Mouse (Mus musculus) heart, adult 2 months (tissue): Measurements from ENCODE around the gene Cpxm1. TPM values are rescaled to one million over a fixed set of nuclear protein-coding genes. Genes with fewer than 3 reads are reported as not detected.

ENCODE experiments used
- DNase-seq, 2 experiments: peaks; one replicate each; pipeline ENCODE4 v3.0.0; 2021
- H3K27ac ChIP-seq: fragments of 200-600 bp; 2 replicates; pipeline ENCODE4 v1.8.1; 2022
- H3K27me3 ChIP-seq: fragments of 200-500 bp; 2 replicates; pipeline ENCODE4 v1.6.1; 2012; ENCODE audit warnings: mild to moderate bottlenecking, low read length, inconsistent platforms, mixed read lengths; ENCODE audit not compliant: control insufficient read depth, insufficient read depth
- H3K36me3 ChIP-seq: fragments of 200-500 bp; 2 replicates; pipeline ENCODE4 v1.6.1; 2012; ENCODE audit warnings: low read length, inconsistent platforms; ENCODE audit not compliant: control insufficient read depth, insufficient read depth
- H3K4me1 ChIP-seq: fragments of 200-500 bp; 2 replicates; pipeline ENCODE4 v1.6.1; 2011; ENCODE audit warnings: low read length; ENCODE audit not compliant: control insufficient read depth, insufficient read depth
- H3K4me3 ChIP-seq: fragments of 200-600 bp; 2 replicates; pipeline ENCODE4 v1.8.1; 2022
- H3K79me2 ChIP-seq: fragments of 200-500 bp; replicated peaks from 2 replicates; pipeline ENCODE4 v1.6.1; 2012; ENCODE audit warnings: mild to moderate bottlenecking, inconsistent platforms, low read length, moderate library complexity, mixed read lengths; ENCODE audit not compliant: control insufficient read depth, insufficient read depth
- H3K9ac ChIP-seq: fragments of 200-500 bp; 2 replicates; pipeline ENCODE4 v1.6.1; 2012; ENCODE audit warnings: low read depth, mild to moderate bottlenecking, control low read depth, inconsistent platforms, low read length, mixed read lengths
- CTCF ChIP-seq: fragments of 200-600 bp; IDR thresholded peaks from 2 replicates; pipeline ENCODE4 v1.8.1; 2022; ENCODE audit warnings: antibody characterized with exemption, mild to moderate bottlenecking, moderate library complexity
- EP300 ChIP-seq: fragments of 200-500 bp; IDR thresholded peaks from 2 replicates; pipeline ENCODE4 v1.6.1; 2011; ENCODE audit warnings: low read depth, low read length, control low read depth; ENCODE audit not compliant: insufficient read depth
- POLR2A ChIP-seq: fragments of 200-500 bp; IDR thresholded peaks from 2 replicates; pipeline ENCODE4 v1.6.1; 2011; ENCODE audit warnings: mild to moderate bottlenecking, low read depth, low read length, control low read depth; ENCODE audit not compliant: insufficient read depth
- WGBS: fragments of 180-500 bp; shearing (Covaris S2); methylation state at CpG from one replicate; pipeline ENCODE4 v1.1.7; 2018; 5-methylcytosine and 5-hydroxymethylcytosine counted together
- intact Hi-C: fragments of 180-260 bp; cut with DNase I; formaldehyde crosslinking; loops from one replicate; pipeline ENCODE4 v1.15.1; 2025
- long read RNA-seq: library from polyadenylated mRNA; stranded (forward); transcript quantifications from one replicate; pipeline ENCODE4 v2.0.0, GENCODE M21; 2021
- polyA plus RNA-seq: library from polyadenylated mRNA; depleted of rRNA; stranded (reverse); fragments of >200 nt; gene quantifications from 2 replicates; pipeline ENCODE4 v1.2.3, GENCODE M21; 2012; rRNA removed
- total RNA-seq, 2 experiments: library from RNA; stranded (reverse); gene quantifications; 2 replicates each; pipeline ENCODE4 v1.2.3; 2021

Gene Cpxm1
- total RNA-seq (1 to 10 TPM; 1.9 to 3.3 TPM), polyA plus RNA-seq (8.2 and 9.4 TPM in 2 replicates)
- long read RNA-seq, transcript Cpxm1-201 (14 exons, 2,366 nt) = major isoform, 9 of 10 reads
- long read RNA-seq, partial matches to known transcripts = 0 of 10 reads
- long read RNA-seq, other reads (novel, unspliced or antisense) = 1 of 10 reads

DNA sequence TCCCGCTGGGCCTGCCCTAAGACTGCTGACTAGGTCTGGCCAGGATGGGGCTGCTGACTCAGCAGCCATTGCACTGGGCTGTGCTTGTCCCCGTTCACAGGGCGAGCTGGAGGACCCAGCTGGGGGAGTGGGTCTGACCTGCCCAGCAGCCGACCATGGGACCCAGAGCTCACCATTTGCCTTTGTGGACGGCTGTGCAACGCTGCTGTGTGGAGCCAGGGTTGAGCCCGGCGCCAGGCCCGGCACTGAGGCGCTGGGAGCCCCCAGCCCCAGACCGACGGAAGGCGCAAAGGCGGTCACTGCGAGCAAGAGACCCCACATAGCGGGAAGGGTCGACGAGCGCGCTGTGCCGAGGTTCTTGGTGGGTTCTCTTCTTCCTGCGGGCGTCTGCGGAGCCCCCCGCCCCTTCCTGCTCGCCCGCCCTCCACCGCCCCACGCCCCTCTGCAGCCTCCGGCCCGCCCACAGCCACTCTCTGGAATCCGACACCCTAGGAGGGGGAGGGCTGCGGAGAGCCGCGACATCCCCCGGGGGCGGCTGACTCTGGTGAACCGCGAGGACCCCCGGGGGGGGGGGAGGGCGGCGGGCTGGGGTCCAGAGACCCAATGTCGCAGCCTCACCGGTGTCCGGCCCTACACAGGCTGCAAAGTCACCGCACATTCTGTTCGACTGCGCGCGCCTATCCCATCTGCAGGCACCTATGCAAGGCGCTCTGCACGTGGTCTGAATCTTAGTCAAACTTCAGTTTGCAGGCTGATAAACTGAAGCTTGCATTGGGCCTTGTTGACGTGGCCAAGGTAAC lies at the start of gene Cpxm1:
Cpxm1 (minus strand) TSS at position 389 of the 800 bp plus-strand sequence.
- TF ChIP-seq EP300 = no peak
- TF ChIP-seq POLR2A = no peak
- TF ChIP-seq CTCF = no peak
- DNase-seq = peak; percentile 32 to 48
- WGBS = 3% methylated on average over 45 of the region's 53 CpGs
- Histone ChIP-seq H3K9ac (peak within 1 kb of the TSS; percentile 22), H3K27ac (no peak within 1 kb of the TSS; the same call in 1 of the 2 replicates), H3K27me3 (no peaks in the 10 kb centered on the region), H3K79me2 (no peaks in the 10 kb centered on the region), H3K4me1 (no peaks in the 10 kb centered on the region), H3K36me3 (no peaks in the 10 kb centered on the region), H3K4me3 (peak within 1 kb of the TSS; percentile 40)
- intact Hi-C loops = loop anchor here (10.0 kb wide), 1 partner anchor 83 kb away; no protein-coding TSS in a partner anchor

DNA sequence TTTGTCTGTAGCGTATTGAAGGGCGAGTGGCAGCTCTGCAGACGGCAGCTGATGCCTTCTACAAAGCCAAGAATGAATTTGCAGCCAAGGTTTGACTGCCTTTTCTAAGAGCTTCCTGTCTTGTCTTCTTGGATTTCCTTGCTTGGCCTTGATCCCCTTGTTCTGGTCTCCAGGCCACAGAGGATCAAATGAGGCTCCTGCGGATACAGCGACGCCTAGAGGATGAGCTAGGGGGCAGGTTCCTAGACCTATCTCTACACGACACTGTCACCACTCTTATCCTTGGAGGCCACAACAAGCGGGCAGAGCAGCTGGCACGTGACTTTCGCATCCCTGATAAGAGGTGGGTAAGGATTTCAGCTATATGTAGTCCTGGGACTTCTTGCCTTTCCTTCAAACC lies 44.8 kb upstream of the Cpxm1 start:
- no peak for DNase-seq
- Histone ChIP-seq H3K27me3 (no peaks in the 10 kb centered on the region), H3K9ac (no peak overlapping the region), H3K27ac (no peak overlapping the region), H3K4me1 (no peaks in the 10 kb centered on the region), H3K4me3 (no peak overlapping the region), H3K36me3 (no peaks in the 10 kb centered on the region), H3K79me2 (no peaks in the 10 kb centered on the region)
- 78% methylated on average over 10 of the region's 10 CpGs for WGBS
- intact Hi-C loops = no loop called here
- TF ChIP-seq CTCF (no peak), EP300 (no peak), POLR2A (no peak)

DNA sequence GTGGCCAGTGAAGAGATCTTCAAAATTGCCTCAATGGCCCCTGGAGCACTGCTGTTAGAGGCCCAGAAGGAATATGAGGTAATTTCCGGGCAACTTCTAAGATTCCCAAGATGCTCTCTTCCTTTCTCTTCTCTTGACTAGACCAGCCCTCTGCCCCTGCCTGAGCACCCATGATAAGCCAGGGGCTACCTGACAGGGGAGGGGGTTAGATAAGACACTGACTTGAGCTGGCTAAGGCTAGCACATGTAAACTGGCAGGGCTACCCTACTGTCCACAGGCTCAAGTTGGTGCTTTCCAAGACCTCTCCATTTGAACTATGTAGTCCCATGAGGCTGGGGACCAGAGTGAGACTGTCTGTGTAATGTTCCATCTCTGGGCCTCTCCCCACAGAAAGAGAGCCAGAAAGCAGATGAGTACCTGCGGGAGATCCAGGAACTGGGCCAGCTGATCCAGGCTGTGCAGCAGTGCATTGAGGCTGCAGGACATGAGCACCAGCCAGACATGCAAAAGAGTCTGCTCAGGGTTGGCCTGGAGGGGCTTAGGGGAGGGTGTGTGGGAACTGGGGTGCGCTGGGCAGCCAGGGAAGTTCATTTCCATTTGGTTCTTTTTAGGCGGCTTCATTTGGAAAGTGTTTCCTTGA lies 42.6 kb upstream of the Cpxm1 start:
- no peak overlapping the region for H3K27ac ChIP-seq
- no peaks in the 10 kb centered on the region for H3K79me2 ChIP-seq
- H3K36me3 ChIP-seq = no peaks in the 10 kb centered on the region
- H3K4me1 ChIP-seq = no peaks in the 10 kb centered on the region
- H3K27me3 ChIP-seq = no peaks in the 10 kb centered on the region
- 95% methylated on average over 4 of the region's 4 CpGs for WGBS
- TF ChIP-seq CTCF = no peak
- TF ChIP-seq EP300 = no peak
- TF ChIP-seq POLR2A = no peak
- DNase-seq = no peak
- intact Hi-C loops = no loop called here
- H3K9ac ChIP-seq = no peak overlapping the region
- no peak overlapping the region for H3K4me3 ChIP-seq

DNA sequence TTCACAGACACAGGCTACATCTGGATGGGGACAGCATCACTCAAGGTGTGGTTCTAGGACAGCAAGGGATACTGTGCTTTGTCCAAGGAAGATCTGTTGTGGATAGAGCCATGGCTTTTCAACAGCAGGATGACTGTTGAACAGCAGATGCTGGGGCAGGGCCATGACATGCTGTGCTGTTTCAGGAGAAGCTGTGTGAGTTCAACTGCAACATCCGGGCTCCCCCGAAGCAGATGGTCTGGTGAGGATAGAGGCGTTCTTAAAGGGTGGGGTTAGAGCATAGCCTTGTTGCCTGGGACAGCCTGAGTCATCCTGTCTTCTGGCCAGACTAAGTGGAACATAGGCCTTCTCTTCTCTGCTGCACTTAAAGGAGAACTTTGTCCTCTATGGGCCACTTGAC lies 41.5 kb upstream of the Cpxm1 start:
- Histone ChIP-seq H3K27me3 (no peaks in the 10 kb centered on the region), H3K4me3 (no peak overlapping the region), H3K79me2 (no peaks in the 10 kb centered on the region; the same call in 1 of the 2 replicates), H3K4me1 (no peaks in the 10 kb centered on the region), H3K27ac (no peak overlapping the region), H3K36me3 (no peaks in the 10 kb centered on the region), H3K9ac (no peak overlapping the region)
- no peak for DNase-seq
- WGBS = 68% methylated on average over 3 of the region's 3 CpGs
- TF ChIP-seq CTCF (no peak), EP300 (no peak), POLR2A (no peak)
- intact Hi-C loops = no loop called here

DNA sequence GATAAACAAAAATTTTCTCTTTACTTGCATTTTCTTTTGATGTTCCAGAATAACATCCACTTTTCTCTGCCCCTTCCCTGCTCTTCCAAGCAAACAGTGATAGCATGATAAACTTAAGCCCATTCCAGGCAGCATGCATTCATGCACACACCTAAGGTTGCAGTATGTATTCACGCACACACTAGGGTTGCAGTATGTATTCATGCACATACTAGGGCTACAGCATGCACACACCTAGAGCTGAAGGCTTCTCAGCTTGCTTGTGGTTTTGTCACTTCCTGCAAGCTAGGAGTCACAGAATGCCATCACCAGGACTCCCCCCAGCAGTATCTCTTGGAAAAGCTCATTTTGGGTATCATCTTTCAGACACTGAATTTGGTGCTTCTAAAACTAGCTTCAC lies 39.4 kb upstream of the Cpxm1 start:
- 91% methylated on average over 1 of the region's 1 CpGs for WGBS
- no peak for DNase-seq
- Histone ChIP-seq H3K27ac (no peak overlapping the region), H3K4me3 (no peak overlapping the region), H3K36me3 (no peaks in the 10 kb centered on the region), H3K4me1 (no peaks in the 10 kb centered on the region; the same call in 1 of the 2 replicates), H3K27me3 (no peaks in the 10 kb centered on the region), H3K9ac (no peak overlapping the region), H3K79me2 (no peaks in the 10 kb centered on the region; the same call in 1 of the 2 replicates)
- TF ChIP-seq EP300 = no peak
- intact Hi-C loops = no loop called here

DNA sequence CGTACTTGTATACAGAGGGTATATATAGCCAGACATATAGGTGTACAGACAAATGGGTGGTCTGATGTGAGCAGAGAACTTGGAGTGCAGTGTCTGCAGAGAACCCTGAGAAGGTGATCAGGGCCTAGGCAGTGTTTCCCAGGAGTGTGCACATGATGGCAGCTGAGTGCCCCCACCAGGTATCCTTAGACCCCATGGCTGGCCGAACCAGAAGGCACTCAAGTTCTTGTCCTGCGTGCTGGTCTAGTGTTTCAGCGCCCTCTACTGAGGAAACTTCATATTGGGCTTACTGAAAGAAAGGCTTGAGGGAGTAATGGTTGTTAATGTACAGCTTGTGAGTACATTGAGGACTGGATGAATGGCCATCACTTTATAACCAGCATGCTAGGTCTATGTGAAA lies 35.8 kb upstream of the Cpxm1 start:
- intact Hi-C loops = no loop called here
- WGBS = 21% methylated on average over 4 of the region's 4 CpGs
- TF ChIP-seq EP300 (no peak), POLR2A (no peak), CTCF (peak; percentile 78)
- no peak overlapping the region for H3K9ac ChIP-seq
- H3K79me2 ChIP-seq = no peaks in the 10 kb centered on the region; the same call in 1 of the 2 replicates
- no peaks in the 10 kb centered on the region for H3K36me3 ChIP-seq
- no peak overlapping the region for H3K27ac ChIP-seq
- no peaks in the 10 kb centered on the region for H3K27me3 ChIP-seq
- H3K4me3 ChIP-seq = no peak overlapping the region
- H3K4me1 ChIP-seq = no peaks in the 10 kb centered on the region; the same call in none of the 2 replicates
- DNase-seq = no peak
